Mouse (Mus musculus): Measurements from ENCODE around the gene Pcyt1a.

DNA sequence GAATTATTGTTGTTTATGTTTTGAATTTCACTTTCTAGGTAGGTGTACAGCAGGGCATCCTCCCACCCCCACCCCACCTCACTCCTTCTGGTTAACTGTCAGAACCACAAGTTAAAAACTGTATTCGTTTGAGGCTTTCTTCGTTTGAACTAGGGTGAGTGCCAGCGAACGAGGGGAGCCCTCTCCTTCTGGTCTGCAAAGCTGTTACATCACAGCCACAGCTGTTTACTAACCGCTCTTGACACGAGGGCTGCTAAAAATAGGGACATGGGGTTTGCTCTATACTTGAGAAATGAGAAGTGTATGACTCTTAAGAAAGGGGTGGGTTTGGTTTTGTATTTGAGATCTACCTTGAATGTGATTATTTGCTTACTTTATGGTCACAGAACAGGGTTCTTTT lies 3.3 kb downstream of the Pcyt1a start:
- TF ChIP-seq TAL1 (IDR thresholded peaks at IDR 0.05; ENCODE audit: low read length) (no peak), GATA1 (IDR thresholded peaks at IDR 0.05; ENCODE audit: low read length) (no peak)

Data from erythroblast, embryonic 14.5 days (primary cell).